Mouse (Mus musculus): ENCODE measurements at regions not wholly inside any gene's neighbourhood (a gene's known extent, or its start where the extent isn't known, plus 50 kb on each side); places are given as distances from the start of the nearest gene placed in this dataset.

GRCm38 (mm10) chr14:100610017-100610760, 325.7 kb upstream of the Klf12 start:
- DNase-seq (ENCODE audit: inconsistent ontology term), result peak; percentile 78

- peak; percentile 86 for DNase-seq (ENCODE audit: inconsistent ontology term)
These were observed 322.6 kb upstream of the Klf12 start for GRCm38 (mm10) chr14:100607109-100607508.

- DNase-seq (ENCODE audit: inconsistent ontology term), result peak; percentile 78
These were observed 316.5 kb upstream of the Klf12 start for GRCm38 (mm10) chr14:100600886-100601451.

DNA sequence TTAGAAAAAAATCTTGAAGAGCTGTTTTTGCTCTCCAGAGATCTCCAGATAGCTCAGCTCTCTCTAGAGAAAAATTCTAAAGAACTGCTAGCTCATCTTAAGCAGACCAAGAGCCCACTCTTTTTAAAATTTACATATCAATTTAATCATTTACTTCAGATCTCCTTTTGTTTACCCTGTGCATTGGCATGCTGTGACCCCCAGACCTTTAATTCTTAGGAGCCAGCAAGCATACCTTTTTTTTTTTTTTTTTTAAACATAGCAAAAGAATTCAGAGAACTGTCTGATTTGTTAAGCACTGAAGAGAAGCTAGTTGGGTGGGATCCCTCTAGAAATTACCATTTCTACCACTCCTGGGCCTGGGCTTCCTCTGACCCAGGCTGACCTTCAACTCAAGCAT, 285.5 kb upstream of the Klf12 start:
- DNase-seq (ENCODE audit: inconsistent ontology term), result no peak

GRCm38 (mm10) chr14:100561884-100562283, 277.4 kb upstream of the Klf12 start:
- DNase-seq (ENCODE audit: inconsistent ontology term), result no peak

GRCm38 (mm10) chr14:100558378-100558777, 273.9 kb upstream of the Klf12 start:
- peak; percentile 81 for DNase-seq (ENCODE audit: inconsistent ontology term)

DNA sequence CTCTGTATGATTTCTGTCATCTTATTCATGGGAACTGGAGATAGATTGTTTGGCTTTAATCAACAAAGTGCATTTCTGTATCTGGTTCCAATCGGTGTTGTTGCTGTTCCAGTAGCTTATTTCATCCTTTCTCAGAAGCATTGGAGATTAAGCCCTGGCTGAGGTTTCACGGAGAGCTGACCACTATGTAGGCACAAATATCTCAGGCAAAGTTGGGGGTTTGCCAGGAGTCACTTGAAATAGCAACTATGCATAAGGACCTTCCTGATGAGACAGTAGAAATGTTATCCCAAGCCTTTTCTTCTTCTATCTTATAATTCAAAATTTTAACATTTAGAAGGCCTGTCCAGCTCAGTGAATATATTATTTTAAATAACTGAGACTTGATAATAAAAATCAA, 268.0 kb upstream of the Klf12 start:
- no peak for DNase-seq (ENCODE audit: inconsistent ontology term)

GRCm38 (mm10) chr14:100550266-100550665, 265.8 kb upstream of the Klf12 start:
- no peak for DNase-seq (ENCODE audit: inconsistent ontology term)

GRCm38 (mm10) chr14:100530217-100530616, 245.7 kb upstream of the Klf12 start:
- no peak for DNase-seq (ENCODE audit: inconsistent ontology term)

DNA sequence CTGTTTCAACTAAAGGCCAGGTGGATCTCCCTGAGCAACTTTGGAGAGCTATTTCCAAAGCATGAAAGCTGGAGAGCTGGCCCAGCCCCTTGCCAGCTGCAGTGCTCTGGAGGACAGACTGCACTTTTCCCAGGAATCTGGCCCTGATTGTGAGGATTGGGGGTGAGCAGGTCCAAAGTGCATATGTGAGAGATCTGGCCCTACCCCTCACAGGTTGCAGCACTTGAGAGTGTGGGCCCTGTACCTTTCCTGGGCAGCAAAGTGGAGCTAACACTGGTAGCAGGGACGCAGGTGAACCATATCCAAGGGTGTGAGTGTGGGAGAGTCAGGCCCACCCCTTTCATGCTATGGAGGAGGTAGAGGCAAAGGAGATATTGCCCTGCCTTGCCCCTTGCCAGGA, 245.3 kb upstream of the Klf12 start:
- DNase-seq (ENCODE audit: inconsistent ontology term), result no peak

DNA sequence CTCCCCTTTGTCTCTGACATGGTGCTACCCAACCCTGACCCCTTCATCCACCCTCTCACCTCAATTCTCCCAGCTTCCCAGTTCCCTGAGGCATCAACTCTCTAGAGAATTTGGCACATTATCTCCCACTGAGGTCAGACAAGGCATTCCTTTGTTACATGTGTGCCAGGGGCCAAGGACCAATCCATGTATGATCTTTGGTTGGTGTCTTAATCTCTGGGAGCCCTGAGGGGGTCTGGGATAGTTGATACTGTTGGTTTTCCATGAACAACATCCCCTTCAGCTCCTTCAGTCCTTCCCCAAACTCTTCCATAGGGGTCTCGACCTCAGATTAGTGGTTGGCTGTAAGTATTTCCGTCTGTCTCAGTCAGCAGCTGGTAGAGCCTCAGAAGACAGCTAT, 224.9 kb upstream of the Klf12 start:
- DNase-seq (ENCODE audit: inconsistent ontology term), result peak; percentile 55

DNA sequence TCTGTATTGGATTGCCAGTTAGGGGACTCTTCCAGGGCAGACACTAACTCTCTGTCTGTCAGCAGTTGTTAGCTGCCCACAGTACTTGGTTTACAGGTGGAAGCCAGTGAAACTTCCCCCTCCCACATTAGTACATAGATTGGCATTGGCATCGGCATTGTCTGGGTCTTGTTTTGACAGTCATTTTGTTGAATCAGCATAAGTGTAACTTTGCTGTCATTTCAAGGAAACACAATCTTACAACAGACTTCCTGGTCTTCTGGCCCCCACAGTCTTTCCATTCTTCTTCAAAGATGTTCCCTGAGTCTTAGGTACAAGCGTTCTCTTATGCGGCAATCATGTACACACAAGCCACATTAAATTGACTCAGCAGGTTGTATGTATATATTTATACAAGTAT, 223.6 kb upstream of the Klf12 start:
- no peak for DNase-seq (ENCODE audit: inconsistent ontology term)

DNA sequence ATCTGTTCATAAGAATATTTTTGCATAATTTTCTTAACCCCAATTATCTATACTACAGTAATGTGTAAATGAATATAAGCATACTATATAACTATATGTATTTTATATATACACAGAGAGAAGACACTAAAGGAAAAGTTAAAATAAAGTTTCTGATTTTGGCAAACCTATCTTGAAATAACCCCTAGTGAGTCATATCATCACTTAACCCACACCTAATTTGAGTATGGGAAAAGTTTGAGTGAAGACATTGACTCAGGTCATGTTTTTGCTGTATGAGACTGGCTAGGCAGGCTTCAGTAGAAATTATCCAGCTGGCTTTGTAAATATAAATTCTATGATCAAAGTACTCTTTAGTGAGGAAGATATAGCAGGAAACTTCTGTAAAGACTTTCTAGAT, 223.1 kb upstream of the Klf12 start:
- DNase-seq (ENCODE audit: inconsistent ontology term), result no peak

DNA sequence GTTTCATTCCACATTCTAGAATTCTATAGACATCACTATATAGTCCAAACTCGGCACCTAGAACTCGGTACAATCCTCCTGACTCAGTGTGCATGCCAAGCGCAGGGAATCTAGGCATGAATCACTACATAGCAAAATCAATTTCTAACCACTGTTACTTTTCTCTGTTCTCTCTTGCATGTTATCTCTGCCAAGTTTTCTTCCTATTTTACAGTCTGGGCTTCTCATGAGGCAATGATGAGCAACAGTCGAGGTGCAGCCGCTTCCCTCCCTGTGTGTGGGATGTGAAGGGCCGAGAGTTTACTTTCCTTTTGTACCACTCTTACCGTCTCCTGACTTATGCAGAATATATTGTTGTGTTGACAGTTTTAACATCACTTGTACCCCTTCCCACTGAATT, 204.4 kb upstream of the Klf12 start:
- DNase-seq (ENCODE audit: inconsistent ontology term), result no peak

- DNase-seq (ENCODE audit: inconsistent ontology term), result no peak
These were observed 201.0 kb upstream of the Klf12 start for GRCm38 (mm10) chr14:100485489-100485888.

- DNase-seq (ENCODE audit: inconsistent ontology term), result no peak
These were observed 199.6 kb upstream of the Klf12 start for GRCm38 (mm10) chr14:100484101-100484500.

GRCm38 (mm10) chr14:100477595-100478380, 193.3 kb upstream of the Klf12 start:
- no peak for DNase-seq (ENCODE audit: inconsistent ontology term)

DNA sequence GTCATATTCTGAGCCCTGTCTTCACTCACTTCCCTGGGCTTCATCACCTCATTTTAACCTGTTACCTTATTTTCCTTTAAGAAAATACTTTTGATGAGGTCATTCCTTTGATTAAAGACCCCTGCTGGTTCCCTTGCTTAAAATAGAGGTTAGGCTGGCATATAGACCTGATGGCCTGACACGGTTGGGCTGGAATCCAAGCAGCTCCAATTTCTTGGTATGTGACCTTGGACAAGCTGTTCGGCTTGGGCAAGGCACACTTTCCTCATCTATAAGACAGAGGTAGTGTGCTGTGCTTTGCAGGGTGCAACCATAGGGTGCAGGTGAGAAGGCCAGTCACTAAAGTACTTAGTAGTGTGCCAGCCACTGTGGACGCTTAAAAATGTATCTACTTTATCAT, 183.8 kb upstream of the Klf12 start:
- no peak for DNase-seq (ENCODE audit: inconsistent ontology term)

GRCm38 (mm10) chr14:100462321-100462720, 177.8 kb upstream of the Klf12 start:
- DNase-seq (ENCODE audit: inconsistent ontology term), result no peak

DNA sequence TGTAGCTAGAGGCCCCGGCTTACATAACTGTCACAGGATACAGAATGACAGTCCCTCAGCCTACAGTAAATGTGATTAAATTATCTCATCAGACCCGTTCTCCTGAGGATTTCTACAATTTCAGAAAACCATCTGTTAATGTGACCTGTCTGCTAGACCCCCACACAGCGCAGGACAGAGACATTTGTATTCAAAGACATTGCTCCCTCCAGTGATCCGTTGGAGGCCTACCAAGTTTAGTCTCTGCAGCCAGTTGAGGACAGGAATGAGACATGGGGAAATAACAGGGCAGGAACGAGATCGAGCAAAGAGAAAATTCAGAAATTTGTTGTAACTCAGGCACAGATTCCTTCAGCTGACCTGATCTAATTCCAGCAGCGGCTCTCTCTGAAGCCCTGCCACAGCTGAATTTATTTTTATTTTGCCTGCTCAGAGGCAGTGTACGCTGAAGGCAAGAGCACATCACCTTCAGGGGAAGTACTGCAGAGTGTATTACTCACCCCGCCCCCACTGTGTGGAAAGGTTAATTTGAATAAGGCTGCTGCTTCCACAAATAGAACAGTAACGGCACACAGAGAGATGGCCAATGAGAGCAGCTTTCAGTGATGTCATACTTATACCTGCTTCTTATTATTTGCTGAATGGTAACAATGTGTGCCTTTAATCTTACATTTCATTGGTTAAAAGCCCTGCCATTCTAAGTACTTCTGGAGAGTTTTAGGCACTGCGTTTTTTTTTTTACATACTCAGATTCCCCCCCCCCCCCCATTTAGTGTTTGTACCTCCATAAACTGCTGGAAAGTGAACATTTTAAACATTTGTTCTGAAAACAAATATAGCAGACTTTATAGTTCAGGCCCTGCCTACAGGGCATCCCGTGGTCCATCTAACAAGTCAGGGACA, 176.9 kb upstream of the Klf12 start:
- peak; percentile 46 for DNase-seq (ENCODE audit: inconsistent ontology term)

DNA sequence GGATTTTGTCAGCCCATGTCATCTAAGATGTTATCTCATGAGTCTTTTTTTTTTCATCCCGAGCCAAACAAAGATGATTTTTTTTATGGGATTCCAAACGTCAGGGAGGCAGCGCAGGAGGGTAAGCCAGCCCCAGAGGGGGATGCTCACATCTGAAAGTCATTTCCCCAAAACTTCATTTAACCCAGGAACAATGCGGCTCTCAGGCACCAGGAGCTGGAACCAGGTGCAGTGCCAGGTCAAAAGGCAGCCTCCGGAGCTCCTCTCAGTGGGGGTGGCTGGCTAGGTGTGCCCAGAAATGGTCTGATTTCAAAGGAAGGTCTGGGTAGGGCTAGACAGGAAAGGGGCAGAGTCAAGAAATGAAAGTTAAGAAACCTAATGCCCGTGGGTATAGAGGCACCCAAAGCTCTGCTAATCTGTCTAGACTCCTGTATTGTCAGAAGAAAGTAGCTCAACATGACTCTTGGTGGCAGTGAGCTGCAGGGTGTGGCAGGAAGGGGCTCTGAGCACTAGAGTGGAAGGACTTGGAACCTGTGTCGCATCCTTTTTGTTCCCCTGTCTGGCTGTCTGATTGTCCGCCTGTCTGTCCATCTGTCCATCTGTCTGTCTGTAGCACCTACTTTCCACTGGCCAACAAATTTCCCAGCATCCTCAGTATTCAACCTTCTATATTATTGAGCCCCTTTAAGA, 175.3 kb upstream of the Klf12 start:
- no peak for DNase-seq (ENCODE audit: inconsistent ontology term)

Measured in Muller cell, postnatal 12 days (primary cell).